Mouse (Mus musculus) lung, postnatal 4 days (tissue): ENCODE data around the gene Ahcyl2.
"Not testable (repeated sequence)": the region's sequence is repeated elsewhere in the genome, so short reads cannot be mapped to it uniquely, and the experiment has no call there.

Experiments
- DNase-seq, 2 experiments: peaks; one replicate each; pipeline ENCODE4 v3.0.0; 2021

Gene Ahcyl2

GRCm38 (mm10) chr6:29767813-29768660, at the start of gene Ahcyl2:
Gene Ahcyl2, plus strand, starts transcription at chr6:29768011.
- DNase-seq = peak; percentile 97 to 99

- peak; percentile 69 to 78 for DNase-seq
Measured at GRCm38 (mm10) chr6:29718894-29719329, 48.9 kb upstream of the Ahcyl2 start.

- no peak for DNase-seq
Measured at GRCm38 (mm10) chr6:29721890-29722289, 45.9 kb upstream of the Ahcyl2 start.

GRCm38 (mm10) chr6:29726576-29727200, 41.1 kb upstream of the Ahcyl2 start:
- no peak for DNase-seq

GRCm38 (mm10) chr6:29728035-29728434, 39.8 kb upstream of the Ahcyl2 start:
- no peak for DNase-seq

GRCm38 (mm10) chr6:29729491-29729890, 38.3 kb upstream of the Ahcyl2 start:
- no peak for DNase-seq

- peak; percentile 86 to 93 for DNase-seq
Measured at GRCm38 (mm10) chr6:29735336-29735688, 32.5 kb upstream of the Ahcyl2 start, which contains the start of gene Smo. Gene Smo, plus strand, starts transcription at chr6:29735503.

- DNase-seq = peak; percentile 73 to 81
Measured at GRCm38 (mm10) chr6:29735689-29736451, 31.9 kb upstream of the Ahcyl2 start.

DNA sequence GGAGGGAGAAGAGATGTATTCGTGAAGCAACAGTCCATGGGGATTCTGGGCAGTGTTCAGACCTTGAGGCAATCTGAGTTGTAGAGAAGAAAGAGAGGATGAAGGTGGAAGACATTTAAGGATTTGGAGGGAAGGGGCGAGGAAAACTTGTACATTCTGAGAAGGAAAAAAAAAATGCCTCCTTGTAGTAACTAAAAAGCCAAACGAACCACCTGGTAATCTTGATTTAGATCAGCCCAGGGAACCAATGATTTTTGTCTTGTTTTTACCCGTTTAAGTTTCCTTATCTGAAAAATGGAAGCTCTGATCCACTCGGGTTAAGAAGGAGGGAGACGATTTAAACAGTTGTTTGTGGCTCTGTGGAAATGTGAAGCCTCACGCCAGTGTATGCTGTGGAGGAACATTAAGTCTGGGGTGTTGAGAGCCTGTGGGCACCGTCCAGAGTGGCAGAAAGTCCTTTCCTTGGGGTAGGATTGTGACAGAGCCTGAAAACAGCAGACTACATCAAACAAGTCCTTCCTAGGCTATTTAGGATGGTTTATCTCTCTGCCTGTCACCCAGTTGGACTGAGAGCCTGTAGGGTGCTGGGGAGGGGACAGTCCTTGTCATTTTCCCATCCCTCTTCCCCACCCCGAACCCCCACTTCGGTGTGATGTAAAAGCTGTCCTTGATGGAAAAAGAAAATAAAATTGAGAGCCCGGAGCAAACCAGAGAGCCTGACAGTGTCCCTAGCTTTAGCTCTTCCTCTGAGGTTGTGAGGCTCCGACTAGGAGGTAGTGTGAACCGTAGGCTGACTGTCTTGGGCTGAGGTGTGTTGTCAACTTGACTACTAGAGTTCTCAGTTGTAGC, 31.0 kb upstream of the Ahcyl2 start:
- DNase-seq = no peak

DNA sequence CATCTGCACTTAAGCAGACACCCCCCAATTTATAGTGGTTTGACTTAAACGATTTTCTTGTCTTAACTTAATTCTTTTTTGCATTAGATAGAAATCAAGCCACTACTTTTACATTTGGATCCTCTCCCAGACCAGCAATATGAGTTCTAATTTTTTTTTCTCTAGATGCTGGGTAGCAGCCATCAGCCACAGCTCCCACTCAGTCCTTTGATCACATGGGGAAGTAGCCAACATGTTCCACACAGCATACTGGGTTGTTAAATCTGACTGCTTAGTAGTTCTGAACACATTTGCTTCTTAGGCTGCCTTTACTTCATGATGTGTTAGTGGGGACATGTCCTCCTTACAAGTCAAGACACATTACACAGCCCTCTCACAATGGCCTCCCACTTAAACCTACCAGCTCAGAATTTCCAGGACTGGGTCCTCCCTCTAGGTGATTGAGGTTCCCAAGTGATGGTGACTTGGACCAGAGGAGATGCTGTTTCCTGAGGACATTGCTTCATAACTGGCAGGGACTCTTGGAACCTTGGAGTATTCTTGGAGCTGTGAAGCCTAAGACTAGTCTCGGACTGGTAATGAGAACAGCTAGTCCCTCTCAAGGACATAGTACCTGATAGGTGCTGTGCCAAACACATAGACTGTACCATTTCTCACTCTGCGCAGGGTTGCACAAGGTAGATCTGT, 16.2 kb upstream of the Ahcyl2 start:
- DNase-seq = no peak

DNA sequence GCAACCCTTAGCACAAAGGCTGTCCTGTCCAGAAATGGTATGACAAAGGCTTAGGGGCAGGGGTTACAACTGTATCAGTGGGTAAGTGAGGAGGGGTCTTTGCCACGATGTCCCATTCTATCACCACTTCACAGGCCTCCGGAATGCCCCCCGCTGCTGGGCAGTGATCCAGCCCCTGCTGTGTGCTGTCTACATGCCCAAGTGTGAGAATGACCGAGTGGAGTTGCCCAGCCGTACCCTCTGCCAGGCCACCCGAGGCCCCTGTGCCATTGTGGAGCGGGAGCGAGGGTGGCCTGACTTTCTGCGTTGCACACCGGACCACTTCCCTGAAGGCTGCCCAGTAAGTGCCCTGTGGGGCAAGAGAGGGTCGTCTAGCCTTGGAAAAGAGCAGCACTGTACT, 14.5 kb upstream of the Ahcyl2 start:
- DNase-seq = no peak

- DNase-seq = no peak
Measured at GRCm38 (mm10) chr6:29756001-29756400, 11.8 kb upstream of the Ahcyl2 start.

DNA sequence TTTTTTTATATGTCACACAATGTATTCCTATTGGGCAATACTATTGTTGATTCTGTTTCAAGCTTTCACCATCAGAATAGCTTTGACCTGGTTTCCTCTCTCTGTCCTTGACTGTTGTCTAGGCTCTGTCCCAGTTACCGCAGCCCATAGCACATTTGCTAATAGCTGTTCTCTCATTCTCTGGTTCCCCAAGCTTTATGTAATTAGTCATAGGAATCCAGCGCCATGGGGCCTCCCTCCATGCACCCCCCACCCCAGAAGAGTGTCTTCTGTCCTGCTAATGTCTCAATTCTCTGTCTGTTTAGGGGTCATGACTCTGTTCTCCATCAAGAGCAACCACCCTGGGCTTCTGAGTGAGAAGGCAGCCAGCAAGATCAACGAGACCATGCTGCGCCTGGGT, 11.3 kb upstream of the Ahcyl2 start:
- DNase-seq = no peak

GRCm38 (mm10) chr6:29758417-29758816, 9.4 kb upstream of the Ahcyl2 start:
- peak; percentile 59 to 79 for DNase-seq

GRCm38 (mm10) chr6:29759012-29759679, 8.7 kb upstream of the Ahcyl2 start:
- DNase-seq = no peak

- DNase-seq = not testable (repeated sequence)
Measured at GRCm38 (mm10) chr6:29760397-29760796, 7.4 kb upstream of the Ahcyl2 start.

DNA sequence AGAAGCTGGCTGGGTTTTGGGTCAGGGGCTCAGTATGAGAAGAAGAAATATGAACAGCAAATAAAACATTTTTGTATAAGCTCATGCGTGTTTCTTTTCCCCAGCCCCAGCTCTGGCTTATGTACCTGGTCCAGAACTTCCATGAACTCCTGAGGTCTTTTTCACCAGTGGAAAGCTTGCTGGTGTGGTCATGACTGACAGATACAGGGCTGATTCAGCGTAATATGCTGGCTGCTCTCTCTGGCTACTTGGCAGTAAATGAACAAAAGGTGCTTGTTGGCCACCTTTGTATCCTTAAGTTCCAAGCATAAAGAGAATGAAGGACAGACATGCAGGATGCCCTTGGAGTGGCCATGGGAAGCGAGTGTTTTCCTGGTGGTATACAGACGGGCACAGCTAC, 6.5 kb upstream of the Ahcyl2 start:
- DNase-seq = no peak

GRCm38 (mm10) chr6:29762524-29762923, 5.3 kb upstream of the Ahcyl2 start:
- peak; percentile 36 to 37 for DNase-seq

GRCm38 (mm10) chr6:29766874-29767273, 937 bp upstream of the Ahcyl2 start:
- no peak for DNase-seq

GRCm38 (mm10) chr6:29768791-29769441, 1.1 kb downstream of the Ahcyl2 start:
- DNase-seq = peak in 1 of 2 experiments; percentile 63
